Mouse (Mus musculus): ENCODE data around the gene Ak1.

- TF ChIP-seq CTCF (conservative IDR thresholded peaks at IDR 0.05 in 1 of 2, IDR thresholded peaks at IDR 0.05 in 1 of 2; ENCODE audit: low read depth in 2 of 2, low read length in 2 of 2) = no peak
- TF ChIP-seq POLR2A (IDR thresholded peaks at IDR 0.05; ENCODE audit: low read depth, low read length) = no peak
- no peak for TF ChIP-seq USF1 (IDR thresholded peaks at IDR 0.05; ENCODE audit: low read depth, low read length)
- TF ChIP-seq EP300 (IDR thresholded peaks at IDR 0.05; ENCODE audit: low read length) = no peak
- no peak for TF ChIP-seq MAFK (IDR thresholded peaks at IDR 0.05; ENCODE audit: insufficient replicate concordance, low read length)
- no peak for TF ChIP-seq MEF2A (IDR thresholded peaks at IDR 0.05; ENCODE audit: borderline replicate concordance, low read depth, low read length)
- TF ChIP-seq TCF12 (IDR thresholded peaks at IDR 0.05; ENCODE audit: low read depth, low read length) = no peak
- no peak for TF ChIP-seq JUND (conservative IDR thresholded peaks at IDR 0.05; ENCODE audit: low read depth, low read length)
Measured at GRCm38 (mm10) chr2:32628729-32629128, 7.2 kb downstream of the Ak1 start.

Measured in CH12.LX (cell line).